Mouse (Mus musculus): ENCODE measurements around the gene Golga4.

Golga4 gene

GRCm38 (mm10) chr9:118623483-118623882 is 117.4 kb downstream of the Golga4 start:
- no peak for DNase-seq (ENCODE audit: low read depth, low spot score)

GRCm38 (mm10) chr9:118624146-118624545 is 118.1 kb downstream of the Golga4 start:
- DNase-seq (ENCODE audit: low read depth, low spot score), result no peak

GRCm38 (mm10) chr9:118629763-118630379 is 123.8 kb downstream of the Golga4 start:
- no peak for DNase-seq (ENCODE audit: low read depth, low spot score)
